ENCODE assay signal across 8 mouse cellular contexts in the genomic region with DNA sequence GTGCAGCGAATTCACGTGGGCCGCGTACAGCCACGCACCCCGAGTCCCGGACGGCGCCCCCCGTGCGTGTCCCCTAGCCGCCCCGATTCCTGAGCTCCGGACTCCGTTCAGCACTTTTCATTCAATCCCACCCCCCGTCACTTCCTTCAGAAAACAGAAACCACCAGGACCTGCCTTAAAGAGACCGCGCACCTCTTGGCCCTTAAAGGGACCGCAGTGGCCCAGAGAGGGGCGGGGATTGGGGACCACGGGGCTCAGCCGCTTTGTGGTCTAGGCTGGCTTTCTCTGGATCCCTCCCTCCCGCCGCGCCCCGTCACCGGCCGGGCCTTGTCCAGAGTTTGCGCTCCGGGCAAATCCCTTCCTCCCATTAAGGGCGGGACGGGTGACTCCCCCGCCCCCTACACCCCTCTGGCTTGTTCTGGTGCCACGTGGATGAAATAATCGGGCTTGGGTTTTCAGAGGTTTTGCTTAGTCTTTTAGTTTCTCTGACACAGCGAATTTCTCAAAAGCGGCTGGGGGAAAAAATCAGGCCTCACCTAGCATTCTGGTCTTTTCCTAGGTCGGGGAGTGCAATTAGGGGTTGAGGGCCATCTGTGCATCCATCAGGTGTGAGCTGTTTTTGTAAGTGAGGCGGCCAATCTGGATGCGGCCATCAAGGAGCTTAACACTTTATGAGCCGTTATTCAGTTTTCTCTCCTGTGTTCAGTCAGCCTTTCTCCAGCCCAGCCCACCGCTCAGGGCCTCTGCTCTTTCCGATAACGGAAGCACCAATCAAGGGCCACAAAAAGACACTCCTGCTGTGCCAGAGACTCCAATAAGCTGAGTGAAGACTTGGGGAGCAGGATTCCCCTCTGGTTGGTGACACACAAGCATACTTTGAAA. TPM values are rescaled to one million over a fixed set of nuclear protein-coding genes. Genes with fewer than 3 reads are reported as not detected.
DNase-seq lines count a peak whose midpoint lies in the region; ATAC-seq and TF ChIP-seq lines count a peak whose summit lies in the region.

A gene (minus strand): TSS at position 200 of the 882 bp plus-strand sequence.

- peak within 1 kb of the TSS; percentile 76 for H3K27ac ChIP-seq in hindbrain, embryonic 12.5 days
- H3K27ac ChIP-seq in lung, postnatal 0 days (ENCODE audit: low read length), result peak within 1 kb of the TSS; percentile 16; the same call in 1 of the 2 replicates

- DNase-seq in ZHBTc4 (ENCODE audit: low read depth, low spot score), result peak; percentile 87
- peak; percentile 12 to 29 for DNase-seq in cerebellum, postnatal 36 days
- DNase-seq in frontal cortex, postnatal 25 days (ENCODE audit: low spot score in 2 of 2), result peak; percentile 21 to 27
- DNase-seq in layer of hippocampus, postnatal 14 days (ENCODE audit: low spot score in 2 of 2), result peak; percentile 55 to 77
- peak; percentile 88 for DNase-seq in lung, postnatal 0 days (ENCODE audit: low spot score)
- peak; percentile 91 for DNase-seq in ovary, postnatal 36 days (ENCODE audit: low spot score)
- DNase-seq in thymus, postnatal 4 days, result peak; percentile 52

- peak within 1 kb of the TSS; percentile 67 for H3K4me3 ChIP-seq in hindbrain, embryonic 12.5 days
- peak within 1 kb of the TSS; percentile 71 for H3K4me3 ChIP-seq in lung, postnatal 0 days (ENCODE audit: low read depth, low read length)

- H3K27me3 ChIP-seq in hindbrain, embryonic 12.5 days, result peaks cover 34% of the 10 kb centered on the region
- H3K27me3 ChIP-seq in lung, postnatal 0 days (replicated peaks; ENCODE audit: insufficient read depth, low read length), result no peaks in the 10 kb centered on the region

- no peaks in the 10 kb centered on the region for H3K36me3 ChIP-seq in hindbrain, embryonic 12.5 days
- H3K36me3 ChIP-seq in lung, postnatal 0 days (ENCODE audit: insufficient read depth, low read length), result no peaks in the 10 kb centered on the region

- no peak for TF ChIP-seq CTCF in lung, postnatal 0 days (IDR thresholded peaks at IDR 0.05)

- H3K4me1 ChIP-seq in hindbrain, embryonic 12.5 days, result peaks cover 21% of the 10 kb centered on the region
- no peaks in the 10 kb centered on the region for H3K4me1 ChIP-seq in lung, postnatal 0 days (ENCODE audit: insufficient read depth, low read depth, low read length)

- no peaks in the 10 kb centered on the region for H3K9me3 ChIP-seq in hindbrain, embryonic 12.5 days (replicated peaks)
- no peaks in the 10 kb centered on the region for H3K9me3 ChIP-seq in lung, postnatal 0 days (ENCODE audit: low read length)

- peak within 1 kb of the TSS; percentile 74 for H3K4me2 ChIP-seq in hindbrain, embryonic 12.5 days (replicated peaks)
- H3K4me2 ChIP-seq in lung, postnatal 0 days (replicated peaks; ENCODE audit: low read depth, low read length), result peak within 1 kb of the TSS; percentile 91

- 1% methylated on average over 44 of the region's 44 CpGs for WGBS in hindbrain, embryonic 12.5 days
- WGBS in lung, postnatal 0 days, result 3% methylated on average over 43 of the region's 44 CpGs

- peak within 1 kb of the TSS; percentile 69 for H3K9ac ChIP-seq in hindbrain, embryonic 12.5 days
- H3K9ac ChIP-seq in lung, postnatal 0 days (replicated peaks; ENCODE audit: low read depth), result no peak within 1 kb of the TSS; the same call in 1 of the 2 replicates

- ATAC-seq in hindbrain, embryonic 12.5 days (ENCODE audit: low FRiP score), result peak; percentile 78
- peak; percentile 94 for ATAC-seq in lung, postnatal 0 days

- 0 out of 2 replicates have a peak, but pooled peaks have one; percentile 14 for TF ChIP-seq EP300 in lung, postnatal 0 days (IDR thresholded peaks at IDR 0.05)

RNA-seq across cellular contexts. Expression of the gene that starts here (rescaled TPM):
- 44.6 and 46.7 TPM in 2 replicates for polyA plus RNA-seq in hindbrain, embryonic 12.5 days (2016; fragmentation: Nextera tagmentation; extraction: Ambion mirVana)
- 10 to 100 TPM; 18.2 to 24.4 TPM for total RNA-seq in layer of hippocampus, postnatal 14 days (2021)
- polyA plus RNA-seq in lung, postnatal 0 days (2015; fragmentation: Nextera tagmentation; extraction: Ambion mirVana), result 14.8 and 19.6 TPM in 2 replicates

Comparison
In these comparisons a context has a peak if more than half of its experiments do, and no peak if none do; other contexts are left out.
1. Peak in every context shown above with its lines: DNase-seq, ATAC-seq, H3K4me3 ChIP-seq and H3K27ac ChIP-seq.
2. DNase-seq: peak in every context shown above with its lines; median percentile 91 in ovary, postnatal 36 days; 88 in lung, postnatal 0 days; 87 in ZHBTc4; 66 in layer of hippocampus, postnatal 14 days; 52 in thymus, postnatal 4 days; 24 in frontal cortex, postnatal 25 days; 20 in cerebellum, postnatal 36 days.